Mouse (Mus musculus) CH12.LX (cell line): ENCODE measurements around the gene Tnfsf12.

Source experiments
- CTCF ChIP-seq, 2 experiments: IDR thresholded peaks in 1 of 2; conservative IDR thresholded peaks in 1 of 2; 2 replicates each; pipeline ENCODE4 v1.5.1; 2011 to 2012; ENCODE audit warnings: low read depth in 2 of 2, low read length in 2 of 2, improper control_type of control experiment in 1 of 2, inconsistent platforms in 1 of 2, mild to moderate bottlenecking in 1 of 2, moderate library complexity in 1 of 2
- E2F4 ChIP-seq: IDR thresholded peaks from 2 replicates; pipeline ENCODE4 v1.6.1; 2011; ENCODE audit warnings: low read depth, low read length, improper control_type of control experiment; ENCODE audit not compliant: insufficient replicate concordance
- EP300 ChIP-seq: IDR thresholded peaks from 2 replicates; pipeline ENCODE4 v1.6.1; 2011; ENCODE audit warnings: low read length, improper control_type of control experiment
- GABPA ChIP-seq: IDR thresholded peaks from 2 replicates; pipeline ENCODE4 v1.6.1; 2012; ENCODE audit warnings: low read depth, low read length, improper control_type of control experiment, inconsistent platforms; ENCODE audit not compliant: insufficient replicate concordance
- KAT2A ChIP-seq: IDR thresholded peaks from 2 replicates; pipeline ENCODE4 v1.6.1; 2012; ENCODE audit warnings: low read length, improper control_type of control experiment, inconsistent platforms; ENCODE audit not compliant: insufficient replicate concordance
- MAX ChIP-seq: IDR thresholded peaks from 2 replicates; pipeline ENCODE4 v1.6.1; 2011; ENCODE audit warnings: low read length, improper control_type of control experiment
- POLR2A ChIP-seq: IDR thresholded peaks from 2 replicates; pipeline ENCODE4 v1.6.1; 2011; ENCODE audit warnings: low read depth, mild to moderate bottlenecking, improper control_type of control experiment, low read length
- POLR2AphosphoS2 ChIP-seq: IDR thresholded peaks from 2 replicates; pipeline ENCODE4 v1.6.1; 2011; ENCODE audit warnings: low read depth, low read length, improper control_type of control experiment
- RAD21 ChIP-seq: IDR thresholded peaks from 2 replicates; pipeline ENCODE4 v1.6.1; 2011; ENCODE audit warnings: low read depth, mild to moderate bottlenecking, low read length, improper control_type of control experiment, moderate library complexity
- RCOR1 ChIP-seq: conservative IDR thresholded peaks from 2 replicates; pipeline ENCODE4 v1.6.1; 2012; ENCODE audit warnings: low read depth, mild to moderate bottlenecking, inconsistent platforms, low read length, improper control_type of control experiment
- TCF12 ChIP-seq: IDR thresholded peaks from 2 replicates; pipeline ENCODE4 v1.6.1; 2014; ENCODE audit warnings: low read depth, mild to moderate bottlenecking, inconsistent platforms, low read length, improper control_type of control experiment
- UBTF ChIP-seq: IDR thresholded peaks from 2 replicates; pipeline ENCODE4 v1.6.1; 2012; ENCODE audit warnings: low read depth, mild to moderate bottlenecking, inconsistent platforms, low read length, improper control_type of control experiment, moderate library complexity
- USF2 ChIP-seq: conservative IDR thresholded peaks from 2 replicates; pipeline ENCODE4 v1.6.1; 2011; ENCODE audit warnings: low read depth, low read length, improper control_type of control experiment

DNA sequence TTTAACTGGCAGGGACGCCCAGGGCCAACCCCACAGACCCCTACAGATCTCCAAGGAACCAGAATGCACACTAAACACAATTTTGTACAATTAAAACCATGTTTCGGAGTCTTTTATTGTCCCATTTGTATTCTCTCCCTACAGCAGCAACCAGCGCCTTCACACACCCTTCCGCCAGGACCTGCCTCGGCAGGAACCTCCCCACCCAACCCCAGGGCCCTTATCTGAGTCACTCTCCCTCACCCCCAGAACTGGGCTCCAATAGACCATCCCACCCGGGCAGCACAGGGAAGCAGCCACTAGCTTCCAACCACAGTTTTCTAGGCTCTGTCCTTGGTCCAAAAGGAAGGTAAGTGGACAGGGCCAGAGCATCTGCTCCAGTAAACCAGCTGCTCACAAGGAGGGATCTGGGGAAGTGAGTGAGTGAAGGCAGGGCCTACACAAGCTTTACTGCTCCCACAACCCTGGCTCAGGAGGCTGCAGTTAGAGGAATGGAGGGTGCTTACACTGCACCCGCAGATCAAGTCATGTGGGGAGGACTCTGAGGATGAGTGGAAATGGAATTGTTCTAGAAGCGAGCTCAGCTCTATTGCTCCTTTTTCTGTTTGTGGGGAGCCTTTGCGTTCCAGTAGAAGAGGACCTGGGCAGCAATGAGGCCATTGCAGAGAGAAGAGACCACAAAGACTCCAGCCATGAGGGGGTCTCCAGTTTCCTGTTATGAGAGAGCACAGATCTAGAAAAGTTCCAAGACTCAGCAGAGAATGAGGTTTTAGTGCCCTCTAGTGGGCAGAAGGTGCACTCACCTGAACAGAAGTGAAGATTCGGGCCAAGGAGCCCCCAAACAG is 38.8 kb downstream of the Tnfsf12 start:
- TF ChIP-seq POLR2AphosphoS2 (no peak), POLR2A (peak; percentile 30; the same call in 1 of the 2 replicates), EP300 (no peak), CTCF (conservative IDR thresholded peaks at IDR 0.05 in 1 of 2, IDR thresholded peaks at IDR 0.05 in 1 of 2; ENCODE audit: low read depth in 2 of 2, low read length in 2 of 2) (peak; percentile 91 to 97), TCF12 (no peak), MAX (no peak), USF2 (no peak), E2F4 (no peak), RCOR1 (no peak), RAD21 (peak; percentile 81), KAT2A (no peak), UBTF (no peak), GABPA (no peak)
